Mouse (Mus musculus): ENCODE measurements around the gene Gm2696.
"Not testable (repeated sequence)": the region's sequence is repeated elsewhere in the genome, so short reads cannot be mapped to it uniquely, and the experiment has no call there.

Gm2696 gene

DNA sequence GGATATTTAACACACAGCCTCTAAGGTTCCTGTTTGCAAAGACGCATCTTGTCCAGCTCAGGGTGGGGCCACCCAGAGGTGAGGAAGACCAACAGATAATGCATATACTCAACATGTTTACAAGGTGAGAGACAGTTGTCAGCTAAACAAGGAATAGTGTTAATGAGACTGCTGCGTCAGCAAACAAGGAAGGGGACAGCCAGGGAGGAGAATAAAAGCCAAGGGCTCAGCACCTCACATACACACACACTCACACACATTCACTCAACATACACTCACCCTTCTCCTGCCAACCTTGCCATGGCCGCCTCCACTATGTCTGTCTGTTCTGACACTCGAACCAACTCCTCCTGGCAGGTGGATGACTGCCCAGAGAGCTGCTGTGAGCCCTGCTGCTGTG lies at the start of gene Gm2696:
TSS of gene Gm2696 (plus strand) at position 301 of the 400 bp plus-strand sequence.
- no peak for DNase-seq (ENCODE audit: low read depth, low spot score)

GRCm38 (mm10) chr10:77769727-77770126 lies 44.8 kb upstream of the Gm2696 start:
- DNase-seq (ENCODE audit: low read depth, low spot score), result no peak

- DNase-seq (ENCODE audit: low read depth, low spot score), result not testable (repeated sequence)
Observed at GRCm38 (mm10) chr10:77771225-77771624, 43.3 kb upstream of the Gm2696 start, which contains the start of gene Gm3238. Gene Gm3238 (minus strand): TSS chr10:77771325.

DNA sequence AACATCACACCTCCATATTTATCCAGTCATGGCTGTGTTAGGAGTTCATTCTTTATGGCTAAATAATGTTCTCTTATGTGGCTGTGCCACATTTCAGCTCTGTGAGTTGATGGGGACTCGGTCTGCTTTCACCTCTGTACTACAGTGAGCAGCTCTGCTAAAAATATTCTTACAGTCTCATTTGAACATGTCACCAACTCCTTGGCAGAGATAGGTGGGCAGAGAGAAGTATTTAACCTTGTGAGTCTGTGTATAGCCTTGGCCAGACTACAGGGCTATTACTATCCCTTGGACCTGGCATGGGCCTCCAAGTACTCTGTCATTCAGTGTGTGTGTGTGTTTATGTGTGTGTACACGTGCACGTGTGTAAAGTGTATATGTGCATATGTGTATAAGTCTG lies 42.3 kb upstream of the Gm2696 start:
- DNase-seq (ENCODE audit: low read depth, low spot score), result not testable (repeated sequence)

GRCm38 (mm10) chr10:77776844-77777243 lies 37.6 kb upstream of the Gm2696 start, which contains the start of gene Gm7138:
Gene Gm7138 (minus strand): TSS chr10:77776944.
- DNase-seq (ENCODE audit: low read depth, low spot score), result not testable (repeated sequence)

GRCm38 (mm10) chr10:77782442-77782841 lies 32.0 kb upstream of the Gm2696 start, which contains the start of gene Gm3250:
Gene Gm3250 (minus strand): TSS chr10:77782542.
- not testable (repeated sequence) for DNase-seq (ENCODE audit: low read depth, low spot score)

DNA sequence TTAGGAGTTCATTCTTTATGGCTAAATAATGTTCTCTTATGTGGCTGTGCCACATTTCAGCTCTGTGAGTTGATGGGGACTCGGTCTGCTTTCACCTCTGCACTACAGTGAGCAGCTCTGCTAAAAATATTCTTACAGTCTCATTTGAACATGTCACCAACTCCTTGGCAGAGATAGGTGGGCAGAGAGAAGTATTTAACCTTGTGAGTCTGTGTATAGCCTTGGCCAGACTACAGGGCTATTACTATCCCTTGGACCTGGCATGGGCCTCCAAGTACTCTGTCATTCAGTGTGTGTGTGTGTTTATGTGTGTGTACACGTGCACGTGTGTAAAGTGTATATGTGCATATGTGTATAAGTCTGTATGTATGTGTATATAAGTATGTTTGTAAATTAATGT lies 31.1 kb upstream of the Gm2696 start:
- not testable (repeated sequence) for DNase-seq (ENCODE audit: low read depth, low spot score)

DNA sequence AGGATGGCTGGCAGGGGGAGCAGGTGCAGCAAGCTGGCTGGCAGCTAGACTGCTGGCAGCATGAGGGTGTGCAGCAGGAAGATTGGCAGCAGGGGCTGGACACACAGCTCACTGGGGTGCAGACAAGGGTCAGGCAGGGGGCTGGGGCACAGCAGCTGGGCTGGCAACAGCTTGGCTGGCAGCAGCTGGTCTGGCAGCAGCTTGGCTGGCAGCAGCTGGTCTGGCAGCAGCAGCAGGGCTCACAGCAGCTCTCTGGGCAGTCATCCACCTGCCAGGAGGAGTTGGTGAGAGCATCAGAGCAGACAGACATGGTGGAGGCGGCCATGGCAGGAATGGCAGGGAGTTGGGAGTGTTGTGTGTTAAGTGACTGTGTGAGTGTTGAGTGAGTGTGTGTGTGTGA lies 26.6 kb upstream of the Gm2696 start, which contains the start of gene Gm7137:
TSS of gene Gm7137 (minus strand) at position 325 of the 400 bp plus-strand sequence.
- not testable (repeated sequence) for DNase-seq (ENCODE audit: low read depth, low spot score)

DNA sequence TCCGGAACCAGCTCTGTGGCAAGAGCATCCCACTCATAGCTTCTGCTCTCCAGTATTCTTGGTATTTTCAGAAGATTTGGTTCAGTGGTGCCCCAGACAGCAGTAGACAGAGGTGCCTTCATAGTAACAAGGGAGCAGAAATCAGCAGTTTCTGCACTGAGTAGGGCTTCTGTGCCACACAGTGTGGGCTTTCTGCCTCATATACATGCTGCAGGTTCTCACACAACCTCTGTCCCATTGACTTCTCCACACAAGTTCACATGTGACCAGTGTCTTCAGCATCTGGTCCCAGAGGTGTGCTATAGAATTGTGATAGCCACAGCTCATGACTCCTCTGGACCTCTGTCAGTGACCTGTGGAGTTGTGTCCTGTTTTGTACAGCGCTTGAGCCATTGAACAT lies 25.9 kb upstream of the Gm2696 start:
- no peak for DNase-seq (ENCODE audit: low read depth, low spot score)

GRCm38 (mm10) chr10:77794976-77795375 lies 19.5 kb upstream of the Gm2696 start, which contains the start of gene Gm9639:
Gene Gm9639 (minus strand): TSS chr10:77795076.
- no peak for DNase-seq (ENCODE audit: low read depth, low spot score)

GRCm38 (mm10) chr10:77797677-77798076 lies 16.8 kb upstream of the Gm2696 start:
- DNase-seq (ENCODE audit: low read depth, low spot score), result no peak

- not testable (repeated sequence) for DNase-seq (ENCODE audit: low read depth, low spot score)
Observed at GRCm38 (mm10) chr10:77798164-77798920, 16.1 kb upstream of the Gm2696 start.

GRCm38 (mm10) chr10:77798921-77799508 lies 15.5 kb upstream of the Gm2696 start, which contains the start of gene Gm19668:
Gene Gm19668 (minus strand): TSS chr10:77799133.
- DNase-seq (ENCODE audit: low read depth, low spot score), result no peak

DNA sequence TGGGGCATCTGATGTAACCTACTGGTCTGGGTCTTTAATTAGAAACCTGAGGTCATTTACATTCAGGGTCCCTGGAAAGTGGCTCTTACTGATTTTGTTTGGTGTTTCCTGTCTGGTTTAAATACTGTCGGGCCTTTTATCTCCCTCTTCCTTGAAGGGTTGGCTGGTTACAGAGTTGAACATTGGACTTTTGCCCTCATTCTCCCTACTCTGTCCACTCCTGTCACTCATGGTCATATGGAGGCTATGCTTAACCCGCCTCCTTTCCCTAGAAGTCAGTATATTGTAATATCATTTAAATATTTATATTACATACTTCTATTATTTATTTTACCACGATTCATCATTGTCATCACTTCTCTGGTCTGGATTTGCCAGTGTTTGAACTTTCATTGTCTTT lies 10.4 kb upstream of the Gm2696 start:
- DNase-seq (ENCODE audit: low read depth, low spot score), result no peak

DNA sequence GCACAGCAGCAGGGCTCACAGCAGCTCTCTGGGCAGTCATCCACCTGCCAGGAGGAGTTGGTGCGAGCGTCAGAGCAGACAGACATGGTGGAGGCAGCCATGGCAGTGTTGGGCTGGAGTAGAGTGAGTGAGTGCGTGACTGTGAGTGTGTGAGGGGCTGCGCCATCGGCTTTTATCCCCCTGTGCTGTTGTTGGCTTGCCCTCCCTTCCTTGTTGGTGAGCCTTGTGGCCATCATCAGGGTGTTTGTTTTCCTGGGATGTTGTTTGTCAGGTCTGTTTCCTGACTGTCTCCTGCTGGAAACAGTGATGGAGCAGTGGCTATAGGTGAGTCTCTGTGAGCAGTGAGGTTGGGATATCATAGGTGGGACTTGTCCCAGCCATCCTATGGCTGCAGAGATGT lies 2.7 kb upstream of the Gm2696 start, which contains the start of gene Gm9507:
TSS of gene Gm9507 (minus strand) at position 101 of the 400 bp plus-strand sequence.
- no peak for DNase-seq (ENCODE audit: low read depth, low spot score)

DNA sequence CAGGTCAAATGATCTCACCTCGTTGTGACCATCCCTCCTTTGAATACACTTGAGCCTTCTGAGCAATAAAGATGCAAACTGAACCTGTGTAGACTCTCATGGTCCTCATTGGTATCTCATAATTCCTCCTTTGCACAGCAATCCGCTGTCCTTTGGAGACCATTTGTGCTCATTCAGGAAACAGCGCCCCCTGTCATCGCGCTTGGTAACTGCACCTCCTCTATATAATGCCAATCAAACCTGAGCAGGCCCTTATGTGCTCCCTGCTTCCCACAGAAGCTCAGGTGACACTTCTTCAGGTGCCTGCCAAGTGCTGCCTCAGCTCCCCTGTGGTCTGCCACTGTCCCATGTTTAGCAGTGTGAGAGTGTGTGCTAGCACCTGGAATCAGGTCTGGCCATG lies 1.0 kb downstream of the Gm2696 start:
- DNase-seq (ENCODE audit: low read depth, low spot score), result no peak

DNA sequence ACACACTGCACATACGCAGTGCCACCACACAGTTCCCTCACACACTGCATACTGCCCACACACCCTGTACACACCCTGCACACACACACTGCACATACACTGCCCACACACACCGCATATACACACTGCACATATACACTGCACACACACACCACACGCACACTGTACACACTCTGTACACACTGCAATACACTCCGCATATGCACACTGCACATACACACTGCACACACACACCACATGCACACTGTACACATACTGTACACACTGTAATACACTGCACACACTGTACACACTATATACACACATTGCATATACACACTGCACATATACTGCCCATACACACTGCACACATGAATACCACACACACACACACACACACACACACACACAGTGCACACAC lies 4.0 kb downstream of the Gm2696 start:
- no peak for DNase-seq (ENCODE audit: low read depth, low spot score)

GRCm38 (mm10) chr10:77819203-77819602 lies 4.7 kb downstream of the Gm2696 start:
- DNase-seq (ENCODE audit: low read depth, low spot score), result no peak

DNA sequence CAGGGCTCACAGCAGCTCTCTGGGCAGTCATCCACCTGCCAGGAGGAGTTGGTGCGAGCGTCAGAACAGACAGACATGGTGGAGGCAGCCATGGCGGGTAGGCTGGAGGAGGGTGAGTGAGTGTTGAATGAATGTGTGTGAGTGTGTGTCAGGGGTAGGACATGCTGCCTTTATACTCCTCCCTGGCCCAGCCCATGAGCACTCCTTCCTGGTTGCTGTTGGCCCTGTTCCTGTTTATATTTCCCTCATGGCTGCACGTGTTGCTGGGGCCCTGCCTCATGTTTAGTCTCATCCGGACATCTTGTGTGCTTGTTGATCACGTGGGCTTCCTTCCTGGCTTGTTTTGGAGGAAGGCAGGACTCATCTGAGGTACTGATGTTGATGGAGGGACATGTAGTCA lies 12.5 kb downstream of the Gm2696 start, which contains the start of gene Krtap10-4:
TSS of gene Krtap10-4 (minus strand) at position 145 of the 400 bp plus-strand sequence.
- DNase-seq (ENCODE audit: low read depth, low spot score), result no peak

GRCm38 (mm10) chr10:77835647-77836046 lies 21.2 kb downstream of the Gm2696 start, which contains the start of gene Krtap10-10:
Gene Krtap10-10 (plus strand): TSS chr10:77835947.
- DNase-seq (ENCODE audit: low read depth, low spot score), result no peak

DNA sequence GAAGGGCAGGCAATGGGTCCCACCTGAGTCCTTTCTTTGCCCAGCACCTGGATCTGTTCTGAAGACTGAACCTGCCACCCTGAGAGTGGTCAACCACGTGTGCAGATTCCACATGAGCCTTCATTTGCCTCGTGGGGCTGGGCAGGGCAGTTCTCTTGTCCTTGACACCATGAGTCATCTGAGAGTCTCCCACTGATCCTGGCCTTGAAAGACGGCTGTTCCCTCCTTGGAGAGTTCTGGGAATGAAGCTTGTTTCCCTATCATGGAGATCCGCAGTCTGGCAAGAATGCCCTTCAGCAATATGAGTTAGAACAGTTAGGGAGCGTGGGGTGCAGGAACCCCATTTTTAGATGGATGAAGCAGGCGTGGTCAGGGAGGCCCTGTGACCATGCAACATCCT lies 24.5 kb downstream of the Gm2696 start:
- DNase-seq (ENCODE audit: low read depth, low spot score), result no peak

GRCm38 (mm10) chr10:77846503-77846902 lies 32.0 kb downstream of the Gm2696 start, which contains the start of gene Gm36176:
Gene Gm36176 (plus strand): TSS chr10:77846803.
- DNase-seq (ENCODE audit: low read depth, low spot score), result no peak
